Mouse (Mus musculus) bone marrow macrophage, adult 2 months (primary cell): Measurements from ENCODE around the gene Baiap2. TPM values are rescaled to one million over a fixed set of nuclear protein-coding genes. Genes with fewer than 3 reads are reported as not detected.

Experiments
- H3K27ac ChIP-seq: 2 replicates; pipeline ENCODE4 v1.5.1; 2012; ENCODE audit warnings: low read depth, low read length; ENCODE audit not compliant: insufficient read depth
- H3K4me1 ChIP-seq: 2 replicates; pipeline ENCODE4 v1.6.1; 2012; ENCODE audit warnings: low read length; ENCODE audit not compliant: control insufficient read depth, insufficient read depth
- H3K4me3 ChIP-seq: 2 replicates; pipeline ENCODE4 v1.5.1; 2012; ENCODE audit warnings: mild to moderate bottlenecking, low read length, moderate library complexity; ENCODE audit not compliant: insufficient read depth
- CTCF ChIP-seq: IDR thresholded peaks from 2 replicates; pipeline ENCODE4 v1.5.1; 2012; ENCODE audit warnings: low read depth, mild to moderate bottlenecking, low read length, moderate library complexity
- POLR2A ChIP-seq: IDR thresholded peaks from 2 replicates; pipeline ENCODE4 v1.6.1; 2012; ENCODE audit warnings: mild to moderate bottlenecking, low read depth, low read length, borderline replicate concordance
- polyA plus RNA-seq: library from polyadenylated mRNA; stranded (reverse); fragments of >200 nt; gene quantifications from 2 replicates; pipeline ENCODE4 v1.2.4, GENCODE M21; 2012; ENCODE audit not compliant: missing spikeins, insufficient read depth, insufficient read length

Gene Baiap2
- polyA plus RNA-seq, 1 experiment = 41.8 TPM

GRCm38 (mm10) chr11:120047531-120048251 is 105.1 kb downstream of the Baiap2 start:
- no peak overlapping the region for H3K4me3 ChIP-seq
- H3K27ac ChIP-seq = no peak overlapping the region
- TF ChIP-seq CTCF = no peak
- no peak for TF ChIP-seq POLR2A
- peaks cover 8% of the 10 kb centered on the region for H3K4me1 ChIP-seq

DNA sequence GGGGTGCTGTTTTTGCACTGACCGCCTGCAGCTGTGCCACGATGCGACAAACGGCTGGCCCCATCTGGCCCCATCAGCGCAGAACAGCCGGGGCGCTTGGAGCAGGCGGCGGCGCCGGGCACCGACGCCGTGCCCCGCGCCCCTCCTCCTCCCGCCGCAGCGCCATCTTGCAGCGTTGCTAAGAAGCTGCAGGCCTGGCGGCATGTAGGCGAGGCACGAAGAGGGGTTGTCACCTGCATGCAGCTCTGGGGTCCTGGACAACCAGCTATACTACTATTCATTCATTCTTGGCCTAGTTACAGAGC is 105.6 kb downstream of the Baiap2 start:
- TF ChIP-seq POLR2A (no peak), CTCF (no peak)
- Histone ChIP-seq H3K4me1 (0 out of 2 replicates have a peak, but pooled peaks cover 5% of the 10 kb centered on the region), H3K27ac (no peak overlapping the region), H3K4me3 (no peak overlapping the region)

- no peak for TF ChIP-seq CTCF
- TF ChIP-seq POLR2A = no peak
These were observed 106.5 kb downstream of the Baiap2 start for GRCm38 (mm10) chr11:120049067-120049466.

GRCm38 (mm10) chr11:120051124-120051811 is 108.7 kb downstream of the Baiap2 start:
- peaks cover 11% of the 10 kb centered on the region; the same call in 1 of the 2 replicates for H3K4me1 ChIP-seq
- no peak overlapping the region for H3K4me3 ChIP-seq
- TF ChIP-seq POLR2A (no peak), CTCF (no peak)
- H3K27ac ChIP-seq = no peak overlapping the region

More at GRCm38 (mm10) chr11:120049067-120049466, 106.5 kb downstream of the Baiap2 start:
- Histone ChIP-seq H3K27ac (no peak overlapping the region), H3K4me1 (0 out of 2 replicates have a peak, but pooled peaks cover 3% of the 10 kb centered on the region), H3K4me3 (no peak overlapping the region)

DNA sequence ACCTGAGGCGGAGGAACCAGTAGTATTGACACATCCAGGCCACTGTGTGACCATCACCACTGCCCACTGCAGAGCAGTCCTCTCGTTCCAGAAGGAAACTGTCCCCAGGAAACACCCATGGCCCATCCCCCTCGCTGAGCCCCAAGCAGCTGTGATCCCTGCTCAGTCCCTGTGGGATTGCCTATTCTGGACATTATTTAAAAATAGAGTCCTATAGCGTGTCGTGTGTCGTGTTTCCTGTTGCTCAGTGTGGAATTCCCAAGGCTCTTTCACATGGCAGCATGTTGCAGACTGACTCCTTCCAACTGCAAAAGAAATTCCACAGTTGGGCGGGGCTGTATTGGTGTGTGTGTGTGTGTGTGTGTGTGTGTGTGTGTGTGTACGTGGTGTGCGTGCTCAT is 109.7 kb downstream of the Baiap2 start:
- H3K4me1 ChIP-seq = peaks cover 16% of the 10 kb centered on the region
- TF ChIP-seq CTCF (no peak), POLR2A (no peak)

DNA sequence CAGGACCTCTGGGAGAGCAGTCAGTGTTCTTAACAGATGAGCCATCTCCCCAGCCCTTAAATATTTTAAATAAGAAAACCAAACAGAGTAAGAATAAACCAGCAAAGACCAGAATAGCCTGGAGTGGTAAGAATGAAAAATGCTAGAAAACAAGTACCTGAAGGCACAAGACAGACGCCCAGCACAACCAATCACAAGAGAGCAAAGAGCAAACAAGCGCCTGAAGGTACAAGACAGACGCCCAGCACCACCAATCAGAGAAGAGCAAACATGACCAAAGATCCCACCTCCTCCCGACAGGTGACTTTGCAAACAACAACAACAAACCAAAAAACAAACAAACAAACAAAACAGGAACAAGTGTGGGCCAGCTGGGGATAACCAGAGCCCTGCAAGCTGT is 111.3 kb downstream of the Baiap2 start:
- Histone ChIP-seq H3K4me1 (peaks cover 30% of the 10 kb centered on the region), H3K4me3 (no peak overlapping the region), H3K27ac (no peak overlapping the region)
- TF ChIP-seq POLR2A = no peak
- no peak for TF ChIP-seq CTCF

More for the DNA sequence above, 109.7 kb downstream of the Baiap2 start:
- H3K4me3 ChIP-seq = no peak overlapping the region
- H3K27ac ChIP-seq = no peak overlapping the region

- Histone ChIP-seq H3K4me1 (peaks cover 31% of the 10 kb centered on the region), H3K4me3 (no peak overlapping the region), H3K27ac (no peak overlapping the region)
- TF ChIP-seq POLR2A (no peak), CTCF (no peak)
These were observed 113.6 kb downstream of the Baiap2 start for GRCm38 (mm10) chr11:120055953-120056732.

Other genes with a start within 250 kb of the Baiap2 start
- 34.0 and 34.8 TPM in 2 replicates for gene Chmp6, start 29.3 kb upstream of the Baiap2 start, polyA plus RNA-seq
- 9.5 and 9.9 TPM in 2 replicates for gene Aatk, start 104.4 kb downstream of the Baiap2 start, polyA plus RNA-seq
- gene Cep131, start 144.1 kb downstream of the Baiap2 start, polyA plus RNA-seq = 13.5 and 13.8 TPM in 2 replicates
- gene Tepsin, start 156.0 kb downstream of the Baiap2 start, polyA plus RNA-seq = 20.2 and 21.8 TPM in 2 replicates
- 21.1 and 37.7 TPM in 2 replicates for gene Ndufaf8, start 156.2 kb downstream of the Baiap2 start, polyA plus RNA-seq
- 50.1 and 60.0 TPM in 2 replicates for gene Slc38a10, start 208.6 kb downstream of the Baiap2 start, polyA plus RNA-seq